Mouse (Mus musculus): Measurements from ENCODE around the gene Cnr2.

Cnr2 gene

GRCm38 (mm10) chr4:135964426-135964825, 69.2 kb downstream of the Cnr2 start:
- peak; percentile 43 for DNase-seq (ENCODE audit: low read depth, low spot score)

- no peak for DNase-seq (ENCODE audit: low read depth, low spot score)
These were observed 69.9 kb downstream of the Cnr2 start for GRCm38 (mm10) chr4:135965113-135965512.

GRCm38 (mm10) chr4:135966283-135966682, 71.1 kb downstream of the Cnr2 start:
- no peak for DNase-seq (ENCODE audit: low read depth, low spot score)

- DNase-seq (ENCODE audit: low read depth, low spot score): no peak
These were observed 72.0 kb downstream of the Cnr2 start for GRCm38 (mm10) chr4:135967086-135967760.

- DNase-seq (ENCODE audit: low read depth, low spot score): no peak
These were observed 73.2 kb downstream of the Cnr2 start for GRCm38 (mm10) chr4:135968271-135968869.

- DNase-seq (ENCODE audit: low read depth, low spot score): no peak
These were observed 74.0 kb downstream of the Cnr2 start for GRCm38 (mm10) chr4:135969070-135969750.
